ENCODE assay signal across 15 mouse cellular contexts in genomic region chr14:102880658-102881083, GRCm38 (mm10).
A peak's percentile ranks its signal among the peaks of the same experiment; 100 is the strongest.
DNase-seq lines count a peak whose midpoint lies in the region; ATAC-seq and TF ChIP-seq lines count a peak whose summit lies in the region.
"Had no signal": no experiment of that assay in that cellular context is flagged by ENCODE, and none has a peak within 500 bp of the region (broad histone marks: within the 10 kb centered on the region; RNA-seq: fewer than 3 reads in every experiment).

No protein-coding gene starts in this region.

- peak overlapping the region; percentile 47 for H3K27ac ChIP-seq in heart, embryonic 16.5 days (ENCODE audit: low read length)
- peak overlapping the region; percentile 65 for H3K27ac ChIP-seq in embryonic facial prominence, embryonic 14.5 days (replicated peaks; ENCODE audit: low read depth, low read length)
- peak overlapping the region; percentile 67 for H3K27ac ChIP-seq in limb, embryonic 14.5 days (replicated peaks; ENCODE audit: low read depth, low read length)
- H3K27ac ChIP-seq: forebrain, embryonic 12.5 days; hindbrain, embryonic 10.5 days; liver, embryonic 14.5 days; macrophage; midbrain, embryonic 13.5 days had no signal

- H3K4me3 ChIP-seq in heart, embryonic 16.5 days (ENCODE audit: low read length) = no peak overlapping the region
- H3K4me3 ChIP-seq in embryonic facial prominence, embryonic 14.5 days (ENCODE audit: low read depth, low read length) = no peak overlapping the region
- no peak overlapping the region for H3K4me3 ChIP-seq in limb, embryonic 14.5 days (replicated peaks; ENCODE audit: low read length)
- H3K4me3 ChIP-seq: forebrain, embryonic 12.5 days; hindbrain, embryonic 10.5 days; midbrain, embryonic 13.5 days had no signal

- no peak overlapping the region for H3K4me2 ChIP-seq in heart, embryonic 16.5 days (ENCODE audit: low read depth, low read length)
- H3K4me2 ChIP-seq in embryonic facial prominence, embryonic 14.5 days (ENCODE audit: low read depth, low read length) = no peak overlapping the region
- no peak overlapping the region for H3K4me2 ChIP-seq in limb, embryonic 14.5 days (replicated peaks; ENCODE audit: low read depth, low read length, severe bottlenecking)
- H3K4me2 ChIP-seq: forebrain, embryonic 12.5 days; midbrain, embryonic 13.5 days had no signal

- no peak for TF ChIP-seq POLR2A in limb, embryonic 14.5 days (IDR thresholded peaks at IDR 0.05; ENCODE audit: borderline replicate concordance, extremely low read depth, insufficient read depth, insufficient read length)

- 54% methylated on average over 1 of the region's 1 CpGs for WGBS in heart, embryonic 16.5 days
- 38% methylated on average over 1 of the region's 1 CpGs for WGBS in embryonic facial prominence, embryonic 14.5 days
- 33% methylated on average over 1 of the region's 1 CpGs for WGBS in limb, embryonic 14.5 days

- no peak overlapping the region for H3K9ac ChIP-seq in heart, embryonic 16.5 days (ENCODE audit: low read length)
- no peak overlapping the region for H3K9ac ChIP-seq in embryonic facial prominence, embryonic 14.5 days (ENCODE audit: low read depth, low read length)
- no peak overlapping the region for H3K9ac ChIP-seq in limb, embryonic 14.5 days (ENCODE audit: low read depth, low read length, severe bottlenecking)
- H3K9ac ChIP-seq: forebrain, embryonic 12.5 days; liver, embryonic 14.5 days; midbrain, embryonic 13.5 days had no signal

- H3K4me1 ChIP-seq in heart, embryonic 16.5 days (ENCODE audit: control insufficient read depth, insufficient read depth, low read length) = peaks cover 6% of the 10 kb centered on the region; the same call in 1 of the 2 replicates
- H3K4me1 ChIP-seq in embryonic facial prominence, embryonic 14.5 days (ENCODE audit: control insufficient read depth, insufficient read depth, low read length) = peaks cover 5% of the 10 kb centered on the region
- peaks cover 11% of the 10 kb centered on the region for H3K4me1 ChIP-seq in limb, embryonic 14.5 days (ENCODE audit: control insufficient read depth, insufficient read depth, low read length)
- H3K4me1 ChIP-seq: forebrain, embryonic 12.5 days; hindbrain, embryonic 10.5 days; midbrain, embryonic 13.5 days had no signal

- DNase-seq in heart, adult 8-10 months (ENCODE audit: low spot score) = no peak
- DNase-seq in kidney, postnatal 4 days = peak; percentile 21 to 30
- no peak for DNase-seq in kidney, adult 11 months
- DNase-seq in embryonic facial prominence, embryonic 14.5 days (ENCODE audit: low spot score) = peak; percentile 90
- peak; percentile 93 for DNase-seq in limb, embryonic 14.5 days (ENCODE audit: low spot score)
- no peak for DNase-seq in cerebellum, postnatal 14 days
- DNase-seq: cerebellum, postnatal 25 days; right cerebral cortex, adult 18-20 months; thymus, postnatal 4 days had no signal

- H3K27me3 ChIP-seq in heart, embryonic 16.5 days (ENCODE audit: control insufficient read depth, insufficient read depth, low read length) = no peaks in the 10 kb centered on the region
- H3K27me3 ChIP-seq in embryonic facial prominence, embryonic 14.5 days (replicated peaks; ENCODE audit: control insufficient read depth, insufficient read depth, low read length) = no peaks in the 10 kb centered on the region
- no peaks in the 10 kb centered on the region for H3K27me3 ChIP-seq in limb, embryonic 14.5 days (ENCODE audit: control insufficient read depth, insufficient read depth, low read length)
- H3K27me3 ChIP-seq: forebrain, embryonic 12.5 days; midbrain, embryonic 13.5 days had no signal

- ATAC-seq in heart, embryonic 16.5 days (replicated peaks; ENCODE audit: extremely low read depth, insufficient read depth, low FRiP score) = peak; percentile 49; the same call in 1 of the 2 replicates
- ATAC-seq in embryonic facial prominence, embryonic 14.5 days (ENCODE audit: low read depth) = peak; percentile 82
- ATAC-seq in limb, embryonic 14.5 days (ENCODE audit: low FRiP score, low read depth) = peak; percentile 87
- ATAC-seq: midbrain, embryonic 13.5 days had no signal

- H3K36me3 ChIP-seq in heart, embryonic 16.5 days (ENCODE audit: control insufficient read depth, insufficient read depth) = no peaks in the 10 kb centered on the region
- no peaks in the 10 kb centered on the region for H3K36me3 ChIP-seq in embryonic facial prominence, embryonic 14.5 days (ENCODE audit: control insufficient read depth, insufficient read depth, low read length)
- H3K36me3 ChIP-seq in limb, embryonic 14.5 days (ENCODE audit: control insufficient read depth, insufficient read depth, low read length) = no peaks in the 10 kb centered on the region
- H3K36me3 ChIP-seq: forebrain, embryonic 12.5 days; hindbrain, embryonic 10.5 days; midbrain, embryonic 13.5 days had no signal

- no peaks in the 10 kb centered on the region for H3K9me3 ChIP-seq in heart, embryonic 16.5 days (replicated peaks; ENCODE audit: control insufficient read depth, low read length)
- no peaks in the 10 kb centered on the region for H3K9me3 ChIP-seq in embryonic facial prominence, embryonic 14.5 days (ENCODE audit: control insufficient read depth, low read length)
- no peaks in the 10 kb centered on the region for H3K9me3 ChIP-seq in limb, embryonic 14.5 days (ENCODE audit: control insufficient read depth, low read length)
- H3K9me3 ChIP-seq: forebrain, embryonic 12.5 days; hindbrain, embryonic 10.5 days; midbrain, embryonic 13.5 days had no signal

Comparison
In these comparisons a context has a peak if more than half of its experiments do, and no peak if none do; other contexts are left out.
1. DNase-seq: peak in kidney, postnatal 4 days (2 of 2), embryonic facial prominence, embryonic 14.5 days (single experiment) and limb, embryonic 14.5 days (single experiment); none in heart, adult 8-10 months (single experiment), kidney, adult 11 months (single experiment) and cerebellum, postnatal 14 days (0 of 2).
2. Peak in every context shown above with its lines, with median percentiles within 50 percentile points of each other: ATAC-seq and H3K27ac ChIP-seq.